7 mouse cellular contexts compared by ENCODE assay signal in genomic region chr6:149565720-149566498, GRCm38 (mm10).
A peak's percentile ranks its signal among the peaks of the same experiment; 100 is the strongest.
DNase-seq lines count a peak whose midpoint lies in the region; ATAC-seq lines count a peak whose summit lies in the region.

No protein-coding gene starts in this region.

- no peak overlapping the region for H3K27ac ChIP-seq in limb, embryonic 11.5 days (replicated peaks; ENCODE audit: low read depth, low read length)
- H3K27ac ChIP-seq in midbrain, embryonic 12.5 days (replicated peaks), result no peak overlapping the region

- peak overlapping the region; percentile 41 for H3K9ac ChIP-seq in limb, embryonic 11.5 days (ENCODE audit: low read length)
- H3K9ac ChIP-seq in midbrain, embryonic 12.5 days (replicated peaks), result peak overlapping the region; percentile 52

- 2% methylated on average over 19 of the region's 19 CpGs for WGBS in limb, embryonic 11.5 days
- 3% methylated on average over 19 of the region's 19 CpGs for WGBS in midbrain, embryonic 12.5 days

- peak overlapping the region; percentile 52 for H3K4me2 ChIP-seq in limb, embryonic 11.5 days (ENCODE audit: low read depth, severe bottlenecking)
- H3K4me2 ChIP-seq in midbrain, embryonic 12.5 days (replicated peaks), result peak overlapping the region; percentile 81

- ATAC-seq in limb, embryonic 11.5 days (ENCODE audit: insufficient number of reproducible peaks, low FRiP score, low TSS enrichment, low read depth), result peak; percentile 98
- ATAC-seq in midbrain, embryonic 12.5 days (ENCODE audit: low FRiP score, low read depth), result peak; percentile 99

- no peaks in the 10 kb centered on the region for H3K4me1 ChIP-seq in limb, embryonic 11.5 days (ENCODE audit: control insufficient read depth, insufficient read depth, low read length)
- no peaks in the 10 kb centered on the region for H3K4me1 ChIP-seq in midbrain, embryonic 12.5 days

- H3K36me3 ChIP-seq in limb, embryonic 11.5 days (ENCODE audit: control insufficient read depth, insufficient read depth, low read length), result no peaks in the 10 kb centered on the region
- H3K36me3 ChIP-seq in midbrain, embryonic 12.5 days, result no peaks in the 10 kb centered on the region

- peak overlapping the region; percentile 44 for H3K4me3 ChIP-seq in limb, embryonic 11.5 days (ENCODE audit: low read depth, low read length)
- peak overlapping the region; percentile 60 for H3K4me3 ChIP-seq in midbrain, embryonic 12.5 days

- no peaks in the 10 kb centered on the region for H3K9me3 ChIP-seq in limb, embryonic 11.5 days (ENCODE audit: control insufficient read depth, low read length)
- H3K9me3 ChIP-seq in midbrain, embryonic 12.5 days, result no peaks in the 10 kb centered on the region

- DNase-seq in adrenal gland, postnatal 4 days (ENCODE audit: low spot score in 2 of 2), result peak; percentile 8 to 14
- peak; percentile 68 for DNase-seq in embryo, embryonic 11.5 days (ENCODE audit: low read depth, low spot score)
- peak; percentile 15 to 18 for DNase-seq in heart, adult 18-20 months
- peak; percentile 60 to 76 for DNase-seq in kidney, adult 8-10 months
- peak; percentile 79 for DNase-seq in limb, embryonic 11.5 days (ENCODE audit: low spot score)
- peak; percentile 42 to 47 for DNase-seq in spleen, adult 18-20 months

- no peaks in the 10 kb centered on the region for H3K27me3 ChIP-seq in limb, embryonic 11.5 days (ENCODE audit: control insufficient read depth, insufficient read depth, low read length)
- no peaks in the 10 kb centered on the region for H3K27me3 ChIP-seq in midbrain, embryonic 12.5 days

Comparison
In these comparisons a context has a peak if more than half of its experiments do, and no peak if none do; other contexts are left out.
1. DNase-seq: peak in every context shown above with its lines; median percentile 79 in limb, embryonic 11.5 days; 68 in embryo, embryonic 11.5 days; 68 in kidney, adult 8-10 months; 44 in spleen, adult 18-20 months; 16 in heart, adult 18-20 months; 11 in adrenal gland, postnatal 4 days.